Mouse (Mus musculus) cerebellum, postnatal 36 days (tissue): ENCODE measurements around the gene Htr6.

ENCODE experiments used
- DNase-seq, 2 experiments: peaks; one replicate each; pipeline ENCODE4 v3.0.0; 2021 to 2022; ENCODE audit warnings: mixed read lengths in 2 of 2

Htr6 gene

GRCm38 (mm10) chr4:139075041-139075711, at the start of gene Htr6:
TSS of gene Htr6 (minus strand) at chr4:139075570.
- no peak for DNase-seq

GRCm38 (mm10) chr4:139124940-139125339, 49.6 kb upstream of the Htr6 start:
- no peak for DNase-seq

GRCm38 (mm10) chr4:139122557-139122956, 47.2 kb upstream of the Htr6 start:
- DNase-seq: no peak

- DNase-seq: no peak
These were observed 45.6 kb upstream of the Htr6 start for GRCm38 (mm10) chr4:139120998-139121397.

- DNase-seq: no peak
These were observed 45.0 kb upstream of the Htr6 start for GRCm38 (mm10) chr4:139120281-139120814.

- no peak for DNase-seq
These were observed 41.1 kb upstream of the Htr6 start for GRCm38 (mm10) chr4:139116356-139117063.

- no peak for DNase-seq
These were observed 40.4 kb upstream of the Htr6 start for GRCm38 (mm10) chr4:139115721-139116120.

- no peak for DNase-seq
These were observed 37.1 kb upstream of the Htr6 start for GRCm38 (mm10) chr4:139112482-139112881.

GRCm38 (mm10) chr4:139111421-139111820, 36.1 kb upstream of the Htr6 start:
- DNase-seq: no peak

- no peak for DNase-seq
These were observed 35.5 kb upstream of the Htr6 start for GRCm38 (mm10) chr4:139110858-139111257.

GRCm38 (mm10) chr4:139105453-139105852, 30.1 kb upstream of the Htr6 start:
- DNase-seq: no peak

- DNase-seq: no peak
These were observed 26.2 kb upstream of the Htr6 start for GRCm38 (mm10) chr4:139101546-139101945.

GRCm38 (mm10) chr4:139100326-139100725, 25.0 kb upstream of the Htr6 start:
- no peak for DNase-seq

GRCm38 (mm10) chr4:139096201-139096600, 20.8 kb upstream of the Htr6 start:
- no peak for DNase-seq

GRCm38 (mm10) chr4:139095406-139095805, 20.0 kb upstream of the Htr6 start:
- no peak for DNase-seq

- no peak for DNase-seq
These were observed 17.8 kb upstream of the Htr6 start for GRCm38 (mm10) chr4:139093196-139093530.

- no peak for DNase-seq
These were observed 17.2 kb upstream of the Htr6 start, which contains the start of gene Nbl1 for GRCm38 (mm10) chr4:139092356-139093195. TSS of gene Nbl1 (minus strand) at chr4:139092993.

- DNase-seq: no peak
These were observed 16.3 kb upstream of the Htr6 start for GRCm38 (mm10) chr4:139091478-139092355.

- no peak for DNase-seq
These were observed 15.7 kb upstream of the Htr6 start for GRCm38 (mm10) chr4:139091066-139091465.

- no peak for DNase-seq
These were observed 15.1 kb upstream of the Htr6 start for GRCm38 (mm10) chr4:139090303-139090940.

- DNase-seq: no peak
These were observed 13.8 kb upstream of the Htr6 start for GRCm38 (mm10) chr4:139088982-139089671.
